Mouse (Mus musculus) adrenal gland, adult 8-10 months (tissue): ENCODE results near the gene Sphk2. TPM values are rescaled to one million over a fixed set of nuclear protein-coding genes. Genes with fewer than 3 reads are reported as not detected.

Experiments
- DNase-seq: peaks from one replicate; pipeline ENCODE4 v3.0.0; 2022
- total RNA-seq, 4 experiments: library from RNA; stranded (reverse); gene quantifications; 2 replicates each; pipeline ENCODE4 v1.2.4; 2022

The Sphk2 gene
- total RNA-seq, 4 experiments from 2014 or later, result 36.9 to 40.2 (median 39.3) TPM

DNA sequence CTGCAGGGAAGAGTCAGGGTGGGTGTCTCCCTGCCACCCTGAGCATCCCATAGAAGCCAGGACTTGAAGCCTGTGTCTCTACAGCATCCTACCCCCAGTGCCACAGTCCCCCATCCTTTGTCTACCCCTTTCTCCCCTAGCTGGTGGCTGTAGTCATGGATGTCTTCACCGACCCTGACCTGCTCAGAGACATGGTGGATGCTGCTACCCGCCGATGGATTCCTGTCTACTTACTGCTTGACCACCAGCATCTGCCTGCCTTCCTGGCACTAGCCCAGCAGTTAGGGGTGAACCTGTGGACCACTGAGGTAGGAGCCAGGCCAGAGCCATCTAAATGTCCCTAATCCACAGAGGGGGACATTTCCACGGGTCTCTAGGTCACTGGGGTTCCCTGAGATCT is 5.5 kb upstream of the Sphk2 start:
- no peak for DNase-seq

DNA sequence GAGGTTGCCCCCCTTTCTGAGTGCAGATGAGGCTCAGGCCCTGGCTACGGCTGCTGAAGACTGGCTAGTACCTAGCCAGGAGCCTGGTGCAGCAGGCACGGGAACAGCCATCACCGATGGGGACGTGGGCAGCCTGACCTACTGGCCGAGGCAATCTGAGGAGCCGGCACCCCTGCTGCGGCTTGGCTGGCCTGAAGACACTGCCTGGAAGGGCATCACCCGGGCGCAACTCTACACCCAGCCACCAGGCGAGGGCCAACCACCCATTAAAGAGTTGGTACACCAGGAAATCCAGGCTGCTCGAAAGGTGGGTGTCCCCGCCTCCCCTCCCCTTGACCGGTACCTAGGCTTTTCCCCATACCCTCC is 4.5 kb upstream of the Sphk2 start:
- DNase-seq, result no peak

- no peak for DNase-seq
These were observed 4.0 kb upstream of the Sphk2 start for GRCm38 (mm10) chr7:45721642-45722347.

DNA sequence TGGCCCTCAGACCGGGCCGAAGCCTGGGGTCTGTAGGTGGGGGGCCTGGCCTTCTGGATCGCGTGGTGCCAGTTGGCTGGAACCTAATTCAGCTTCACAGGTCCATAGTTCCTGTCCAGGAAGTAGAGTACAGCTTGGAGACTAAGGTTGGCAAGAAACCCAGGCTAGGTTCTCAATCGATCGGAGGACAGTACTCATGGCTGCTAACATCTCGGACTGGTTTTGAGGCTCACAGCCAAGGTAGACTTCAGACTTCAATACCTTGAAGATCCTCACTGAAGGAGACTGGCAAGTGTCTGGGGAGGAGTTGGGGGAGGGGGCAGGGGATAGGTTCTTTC is 3.4 kb upstream of the Sphk2 start:
- no peak for DNase-seq

GRCm38 (mm10) chr7:45720413-45721233 is 2.8 kb upstream of the Sphk2 start, which contains the start of gene Fam83e:
TSS of gene Fam83e (plus strand) at chr7:45721212.
- DNase-seq, result no peak

DNA sequence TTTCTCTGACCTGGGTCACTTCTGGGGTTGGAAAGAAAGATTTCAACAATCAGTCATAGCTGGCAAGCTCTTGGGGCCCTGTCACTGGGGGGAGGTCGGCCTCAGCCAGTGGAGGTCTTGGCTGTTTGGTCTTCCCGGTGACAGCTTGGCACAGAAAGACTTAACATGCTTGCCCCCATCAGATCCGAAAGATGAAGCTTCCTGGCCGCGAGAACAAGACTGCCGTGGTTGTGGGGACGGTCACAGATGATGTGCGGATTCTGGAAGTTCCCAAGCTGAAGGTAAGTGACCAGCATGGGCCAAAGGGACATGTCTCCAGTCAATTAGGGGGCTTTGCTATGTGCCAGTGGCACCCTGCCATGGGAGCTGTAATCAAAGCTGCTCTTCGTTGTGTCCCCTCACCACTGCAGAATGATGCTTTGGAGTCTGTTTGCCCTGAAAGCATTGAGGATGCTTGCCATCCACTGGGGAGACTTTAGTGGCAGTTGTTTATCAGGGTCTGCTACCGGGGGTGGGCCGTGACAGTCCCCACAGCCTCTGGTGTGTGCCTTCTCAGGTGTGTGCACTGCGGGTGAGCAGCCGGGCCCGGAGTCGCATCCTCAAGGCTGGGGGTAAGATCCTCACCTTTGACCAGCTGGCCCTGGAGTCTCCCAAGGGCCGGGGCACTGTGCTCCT is 2.1 kb upstream of the Sphk2 start:
- DNase-seq, result no peak

- DNase-seq, result no peak
These were observed 1.4 kb upstream of the Sphk2 start for GRCm38 (mm10) chr7:45719180-45719579.

GRCm38 (mm10) chr7:45718331-45718730 is 529 bp upstream of the Sphk2 start:
- no peak for DNase-seq

GRCm38 (mm10) chr7:45716952-45717917 is 567 bp downstream of the Sphk2 start:
- DNase-seq, result no peak

DNA sequence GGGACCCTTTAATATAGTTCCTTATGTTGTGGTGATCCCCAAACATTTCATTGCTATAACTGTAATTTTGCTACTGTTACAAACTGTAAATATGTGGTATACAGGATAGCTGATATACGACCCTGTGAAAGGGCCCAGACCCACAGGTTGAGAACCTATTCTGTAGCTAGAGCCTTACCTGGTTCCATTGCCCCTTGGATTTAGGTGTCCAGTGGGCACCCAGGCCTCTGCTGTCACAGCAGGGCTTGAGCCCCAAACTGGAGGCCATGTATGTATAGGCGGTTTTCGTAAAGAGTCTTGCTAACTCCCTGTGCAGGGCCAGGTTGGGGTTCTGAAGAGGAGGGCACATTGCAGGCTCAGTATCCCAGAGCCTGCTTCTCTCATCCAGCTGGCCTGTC is 1.3 kb downstream of the Sphk2 start:
- peak; percentile 35 for DNase-seq

DNA sequence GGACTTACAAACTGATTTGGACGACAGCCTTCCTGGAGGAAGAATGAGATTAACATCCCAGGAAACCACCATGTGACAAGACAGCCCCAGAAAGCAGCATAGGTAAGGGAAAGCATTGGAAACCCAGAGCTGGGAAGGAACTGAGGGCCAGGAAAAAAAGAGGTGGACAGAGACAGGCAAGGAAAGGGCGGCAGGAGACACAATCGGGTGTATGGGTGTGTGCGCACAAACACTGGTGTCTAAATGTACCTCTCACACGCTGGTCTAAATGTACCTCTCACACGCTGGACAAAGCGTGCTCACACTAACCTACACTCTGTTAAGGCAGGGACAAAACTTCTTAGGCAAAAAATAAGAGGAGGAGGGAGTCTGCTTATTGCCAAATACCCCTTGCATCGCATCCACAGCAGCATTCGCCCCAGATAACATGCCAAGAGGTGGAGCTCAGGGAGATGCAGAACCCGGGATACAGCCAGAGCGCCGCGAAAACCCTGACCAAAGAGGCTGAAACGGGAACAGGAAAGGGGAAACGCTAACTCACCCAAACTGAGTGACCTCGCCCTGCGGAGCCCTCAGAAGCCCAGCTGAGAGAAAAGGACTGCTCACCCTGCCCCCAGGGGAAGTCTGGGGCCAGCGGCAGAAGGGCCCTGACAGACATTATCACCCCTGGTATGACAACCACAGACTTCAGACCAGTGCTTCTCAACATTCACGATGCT is 1.9 kb downstream of the Sphk2 start:
- peak; percentile 43 for DNase-seq

DNA sequence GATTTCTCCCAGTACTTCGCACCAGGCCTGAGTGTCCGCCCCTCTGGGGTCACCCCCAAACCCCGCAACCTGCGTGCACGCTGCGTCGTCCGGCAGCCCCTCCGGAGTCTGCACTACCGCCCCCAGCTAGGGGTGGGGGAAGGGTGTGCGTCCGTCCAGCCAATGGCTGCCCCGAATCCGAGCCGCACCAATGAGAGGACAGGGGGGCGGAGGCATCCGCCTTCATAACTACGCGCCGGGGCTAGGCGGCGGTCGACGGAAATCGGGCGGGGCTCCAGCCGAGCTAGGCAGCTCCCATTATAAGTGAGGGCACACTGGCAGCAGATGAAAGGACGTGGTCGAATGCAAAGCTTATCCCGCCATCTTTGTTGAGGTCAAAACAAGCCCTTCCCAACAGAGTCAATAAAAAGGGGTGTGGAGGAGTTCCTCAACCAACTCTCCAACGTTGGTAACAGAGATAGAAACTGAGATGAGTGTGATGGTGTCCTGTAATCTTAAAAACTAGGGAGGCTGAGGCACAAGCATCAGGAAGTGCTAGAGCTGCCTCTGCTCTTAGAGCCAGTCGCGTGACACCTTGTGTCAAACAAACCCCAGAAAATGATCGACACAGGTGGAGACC is 2.6 kb downstream of the Sphk2 start, which contains the start of gene Rpl18:
Rpl18 (plus strand) TSS at position 368 of the 619 bp plus-strand sequence.
- DNase-seq, result peak; percentile 98

GRCm38 (mm10) chr7:45714630-45715089 is 3.1 kb downstream of the Sphk2 start:
- no peak for DNase-seq

GRCm38 (mm10) chr7:45713881-45714520 is 3.8 kb downstream of the Sphk2 start:
- DNase-seq, result no peak

DNA sequence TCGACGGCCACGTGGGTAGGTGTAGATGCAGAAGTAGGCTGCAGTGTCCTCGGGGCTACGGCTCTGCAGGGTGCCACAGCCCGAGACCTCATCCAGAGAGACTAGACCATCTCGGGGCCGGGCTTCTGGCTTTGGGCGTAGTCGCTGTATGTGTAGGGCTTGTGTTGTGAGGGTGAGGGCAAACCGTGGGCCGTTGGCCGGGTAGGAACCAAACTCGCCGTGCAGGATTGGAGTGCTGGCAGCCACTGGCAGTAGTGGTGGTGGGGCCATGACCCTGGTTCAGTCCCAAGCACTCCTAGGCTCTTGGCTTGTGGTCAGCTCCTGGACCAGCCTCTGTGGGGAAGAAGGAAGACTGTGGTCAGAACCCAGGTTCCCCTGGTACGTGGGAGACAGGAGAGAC is 4.4 kb downstream of the Sphk2 start:
- peak; percentile 55 for DNase-seq

- DNase-seq, result peak; percentile 90
These were observed 5.6 kb downstream of the Sphk2 start for GRCm38 (mm10) chr7:45712022-45712757.

DNA sequence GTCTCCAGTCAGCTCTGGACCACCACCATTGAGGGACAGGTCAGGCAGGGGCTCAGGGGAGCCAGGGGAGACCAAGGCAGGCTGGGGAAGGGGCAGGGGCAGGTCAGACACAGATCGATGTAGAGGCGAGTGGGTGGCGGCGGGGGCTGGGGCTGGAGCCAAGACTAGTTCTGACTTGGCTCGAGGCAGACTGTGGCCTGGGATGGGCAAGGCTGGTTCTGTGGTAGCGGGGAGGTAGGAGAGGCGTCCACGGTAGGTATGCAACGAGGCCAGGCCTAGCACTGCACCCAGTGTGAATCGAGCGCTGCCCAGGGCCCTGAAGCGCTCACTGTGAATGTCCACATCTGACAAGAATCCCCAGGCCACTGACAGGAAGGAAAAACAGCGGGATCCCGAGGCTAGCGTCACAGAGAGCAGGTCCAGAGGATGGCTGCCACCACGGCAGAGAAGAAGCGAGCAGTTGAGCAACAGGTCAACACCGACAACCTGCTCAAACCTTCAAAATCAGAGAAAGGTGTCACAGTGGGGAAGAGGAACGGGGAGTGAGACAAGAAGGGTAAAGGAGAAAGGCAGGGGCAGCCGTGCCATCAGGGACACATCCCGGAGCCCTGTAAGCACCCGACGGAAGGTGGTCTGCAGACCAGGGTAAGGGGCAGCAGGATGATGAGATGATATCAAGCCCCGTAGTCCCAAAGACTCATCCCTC is 6.3 kb downstream of the Sphk2 start:
- DNase-seq, result peak; percentile 58

DNA sequence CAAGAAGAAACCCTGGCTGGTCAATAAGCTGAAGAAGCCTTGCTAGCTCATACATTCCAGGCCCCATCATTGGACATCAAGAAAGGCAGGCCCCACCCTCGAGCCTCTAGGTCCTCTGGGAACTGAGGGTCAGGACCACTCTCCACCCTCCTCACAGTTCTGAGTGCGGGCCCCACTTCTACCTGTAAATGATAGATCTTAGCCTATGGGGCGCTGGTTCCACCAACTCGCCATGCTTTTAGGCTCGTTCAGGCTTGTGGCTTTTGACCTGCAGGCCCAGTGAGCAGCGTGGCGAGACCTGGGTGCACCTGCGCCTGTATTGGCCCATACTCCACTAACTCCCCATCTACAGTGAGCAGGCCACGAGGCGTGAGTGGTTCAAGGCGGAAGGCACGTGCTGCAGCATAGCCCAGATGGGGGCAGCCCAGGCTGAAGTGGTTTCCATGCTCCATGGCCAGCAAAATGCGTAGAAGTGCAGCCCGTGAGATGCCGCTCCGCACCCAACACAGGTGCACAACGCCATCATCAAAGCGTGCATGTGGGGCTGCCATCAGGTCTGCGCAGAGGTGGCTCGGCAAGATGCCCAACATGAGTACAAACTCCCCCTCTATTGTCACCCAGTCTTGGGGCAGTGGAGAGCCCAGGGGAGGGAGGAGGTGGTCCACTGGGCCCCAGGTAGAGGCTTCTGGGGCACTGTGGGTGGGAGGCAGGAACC is 7.2 kb downstream of the Sphk2 start:
- DNase-seq, result peak; percentile 65
